Mouse (Mus musculus) erythroblast, adult 5-6 weeks (primary cell): ENCODE measurements around the gene Dnajc9. TPM values are rescaled to one million over a fixed set of nuclear protein-coding genes. Genes with fewer than 3 reads are reported as not detected.

Experiments used
- ATAC-seq: replicated peaks from 2 replicates; pipeline ENCODE4 v1.8.0; 2016; ENCODE audit warnings: moderate number of reproducible peaks, mild to moderate bottlenecking, moderate TSS enrichment, inconsistent platforms; ENCODE audit not compliant: poor library complexity, low FRiP score, severe bottlenecking
- total RNA-seq, 2 experiments: library from RNA; stranded (forward) in 1 of 2; stranded (reverse) in 1 of 2; fragments of 150-400 nt in 1 of 2; fragments of 200-764, 138-1000 nt in 1 of 2; gene quantifications; 2 replicates each; pipeline versions ENCODE4 v1.2.3 to v1.2.4; 2015 to 2017; ENCODE audit warnings: low replicate concordance in 2 of 2

The Dnajc9 gene
- total RNA-seq (2015; ENCODE audit: low replicate concordance) (30.5 and 30.9 TPM in 2 replicates), total RNA-seq (2017; ENCODE audit: low replicate concordance) (51.7 and 71.7 TPM in 2 replicates)

GRCm38 (mm10) chr14:20388441-20389129, at the start of gene Dnajc9:
Dnajc9 (minus strand) TSS chr14:20388910.
- ATAC-seq: peak; percentile 79

GRCm38 (mm10) chr14:20436976-20437375, 48.3 kb upstream of the Dnajc9 start:
- ATAC-seq: no peak

- ATAC-seq: no peak
Observed at GRCm38 (mm10) chr14:20432420-20432819, 43.7 kb upstream of the Dnajc9 start.

GRCm38 (mm10) chr14:20431726-20432125, 43.0 kb upstream of the Dnajc9 start:
- ATAC-seq: no peak

- ATAC-seq: no peak
Observed at GRCm38 (mm10) chr14:20429833-20430232, 41.1 kb upstream of the Dnajc9 start.

- ATAC-seq: no peak
Observed at GRCm38 (mm10) chr14:20428593-20428992, 39.9 kb upstream of the Dnajc9 start.

GRCm38 (mm10) chr14:20423046-20423445, 34.3 kb upstream of the Dnajc9 start:
- no peak for ATAC-seq

- no peak for ATAC-seq
Observed at GRCm38 (mm10) chr14:20422257-20422656, 33.5 kb upstream of the Dnajc9 start.

GRCm38 (mm10) chr14:20400071-20400470, 11.4 kb upstream of the Dnajc9 start:
- peak; percentile 92 for ATAC-seq

GRCm38 (mm10) chr14:20398864-20399263, 10.2 kb upstream of the Dnajc9 start:
- ATAC-seq: no peak

GRCm38 (mm10) chr14:20397220-20397619, 8.5 kb upstream of the Dnajc9 start:
- ATAC-seq: no peak

- ATAC-seq: peak; percentile 95
Observed at GRCm38 (mm10) chr14:20393205-20393913, 4.6 kb upstream of the Dnajc9 start, which contains the start of gene Mrps16. Mrps16 (minus strand) TSS chr14:20393634.

- ATAC-seq: no peak
Observed at GRCm38 (mm10) chr14:20392326-20392725, 3.6 kb upstream of the Dnajc9 start.

GRCm38 (mm10) chr14:20389446-20390079, 853 bp upstream of the Dnajc9 start:
- no peak for ATAC-seq

- ATAC-seq: no peak
Observed at GRCm38 (mm10) chr14:20379753-20380430, 8.8 kb downstream of the Dnajc9 start.

- no peak for ATAC-seq
Observed at GRCm38 (mm10) chr14:20379087-20379640, 9.5 kb downstream of the Dnajc9 start.

- ATAC-seq: peak; percentile 94
Observed at GRCm38 (mm10) chr14:20378313-20379061, 10.2 kb downstream of the Dnajc9 start.

GRCm38 (mm10) chr14:20377112-20377521, 11.6 kb downstream of the Dnajc9 start:
- no peak for ATAC-seq

GRCm38 (mm10) chr14:20371854-20372253, 16.9 kb downstream of the Dnajc9 start:
- no peak for ATAC-seq
